Mouse (Mus musculus): ENCODE data around the gene Rnf41.

DNA sequence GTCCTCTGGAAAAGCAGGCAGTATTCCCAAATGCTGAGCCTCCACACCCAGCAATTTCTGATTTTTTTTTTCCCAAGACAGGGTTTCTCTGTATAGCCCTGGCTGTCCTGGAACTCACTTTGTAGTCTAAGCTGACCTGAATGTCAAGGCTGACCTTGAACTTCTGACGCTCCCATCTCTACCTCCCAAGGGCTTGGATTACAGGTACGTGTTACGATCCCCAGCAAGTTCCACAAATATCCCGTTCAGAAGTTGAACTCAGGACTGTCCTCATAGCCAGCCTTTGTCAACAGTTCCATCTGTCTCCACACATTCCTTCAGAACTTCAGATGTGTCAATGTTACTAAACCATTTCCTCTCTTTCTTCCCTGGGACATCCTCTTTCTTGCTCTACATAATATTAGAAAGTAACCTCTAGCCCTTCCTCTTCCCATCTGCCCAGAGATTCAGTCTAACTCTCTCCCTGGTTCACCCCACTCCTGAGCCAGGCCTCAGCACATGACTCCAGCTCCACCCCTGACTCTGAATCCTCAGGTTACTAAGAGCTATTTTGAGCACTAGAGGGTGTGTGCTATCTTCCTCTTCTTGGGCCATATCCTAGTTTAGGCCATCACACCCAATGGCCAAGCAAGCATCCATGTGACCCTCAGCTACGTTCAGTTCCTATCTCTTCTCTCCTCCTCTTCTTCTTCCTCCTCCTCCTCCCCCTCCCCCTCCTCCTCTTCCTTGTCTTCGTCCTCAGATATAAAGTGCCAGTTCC lies 38.3 kb upstream of the Rnf41 start:
- TF ChIP-seq CTCF (IDR thresholded peaks at IDR 0.05) (no peak), EP300 (IDR thresholded peaks at IDR 0.05) (no peak)
